Mouse (Mus musculus) kidney, adult 10 weeks (tissue): Measurements from ENCODE around the gene Col5a2. TPM values are rescaled to one million over a fixed set of nuclear protein-coding genes. Genes with fewer than 3 reads are reported as not detected.

Experiments used
- polyA plus RNA-seq: library from polyadenylated mRNA; stranded (reverse); fragments of 350-450 nt; fragmentation: Illumina TruSeq; extraction: RNeasy Lipid Tissue Mini Kit (QIAGEN cat#74804); gene quantifications from one replicate; pipeline ENCODE4 v1.2.3, GENCODE M21; 2014; ENCODE audit warnings: low read depth, low replicate concordance

Col5a2 gene
- 11.4 TPM for polyA plus RNA-seq

GRCm38 (mm10) chr1:45502865-45503332 lies at the start of gene Col5a2:
Gene Col5a2 (minus strand): TSS chr1:45503282.

Other genes with a start within 250 kb of the Col5a2 start
- gene Col3a1, start 191.7 kb downstream of the Col5a2 start, polyA plus RNA-seq, result 47.3 TPM